Mouse (Mus musculus) small intestine, adult 2 months (tissue): ENCODE results near the gene Pde4d. TPM values are rescaled to one million over a fixed set of nuclear protein-coding genes. Genes with fewer than 3 reads are reported as not detected.

Experiments
- H3K27ac ChIP-seq: fragments of 200-500 bp; 2 replicates; pipeline ENCODE4 v1.5.1; 2012; ENCODE audit warnings: low read depth, low read length, control low read depth, inconsistent platforms; ENCODE audit not compliant: insufficient read depth
- H3K27me3 ChIP-seq: fragments of 200-500 bp; 2 replicates; pipeline ENCODE4 v1.6.1; 2012; ENCODE audit warnings: mild to moderate bottlenecking, moderate library complexity, low read length, inconsistent platforms; ENCODE audit not compliant: control insufficient read depth, insufficient read depth
- H3K36me3 ChIP-seq: fragments of 200-500 bp; 2 replicates; pipeline ENCODE4 v1.6.1; 2012; ENCODE audit warnings: mild to moderate bottlenecking, low read length, control low read depth, inconsistent platforms; ENCODE audit not compliant: control insufficient read depth, insufficient read depth
- H3K4me1 ChIP-seq: fragments of 200-500 bp; 2 replicates; pipeline ENCODE4 v1.6.1; 2012; ENCODE audit warnings: low read length, inconsistent platforms, mixed read lengths; ENCODE audit not compliant: control insufficient read depth, insufficient read depth, insufficient read length
- H3K4me3 ChIP-seq: fragments of 200-500 bp; 2 replicates; pipeline ENCODE4 v1.5.1; 2012; ENCODE audit warnings: low read depth, mild to moderate bottlenecking, control low read depth, inconsistent platforms, low read length, moderate library complexity
- CTCF ChIP-seq: fragments of 200-500 bp; IDR thresholded peaks from 2 replicates; pipeline ENCODE4 v1.5.1; 2012; ENCODE audit warnings: low read depth, mild to moderate bottlenecking, control low read depth, inconsistent platforms, low read length, moderate library complexity, mixed read lengths; ENCODE audit not compliant: insufficient replicate concordance, insufficient read length; ENCODE audit errors: extremely low read depth
- POLR2A ChIP-seq: fragments of 200-500 bp; IDR thresholded peaks from 2 replicates; pipeline ENCODE4 v1.6.1; 2012; ENCODE audit warnings: low read depth, mild to moderate bottlenecking, control low read depth, inconsistent platforms, low read length, moderate library complexity
- WGBS: fragments of 180-500 bp; shearing (Covaris S2); methylation state at CpG from one replicate; pipeline ENCODE4 v1.1.7; 2018; 5-methylcytosine and 5-hydroxymethylcytosine counted together
- polyA plus RNA-seq: library from polyadenylated mRNA; depleted of rRNA; stranded (reverse); fragments of >200 nt; gene quantifications from 2 replicates; pipeline ENCODE4 v1.2.3, GENCODE M21; 2012

Gene Pde4d
- polyA plus RNA-seq, 1 experiment: 8.4 TPM

DNA sequence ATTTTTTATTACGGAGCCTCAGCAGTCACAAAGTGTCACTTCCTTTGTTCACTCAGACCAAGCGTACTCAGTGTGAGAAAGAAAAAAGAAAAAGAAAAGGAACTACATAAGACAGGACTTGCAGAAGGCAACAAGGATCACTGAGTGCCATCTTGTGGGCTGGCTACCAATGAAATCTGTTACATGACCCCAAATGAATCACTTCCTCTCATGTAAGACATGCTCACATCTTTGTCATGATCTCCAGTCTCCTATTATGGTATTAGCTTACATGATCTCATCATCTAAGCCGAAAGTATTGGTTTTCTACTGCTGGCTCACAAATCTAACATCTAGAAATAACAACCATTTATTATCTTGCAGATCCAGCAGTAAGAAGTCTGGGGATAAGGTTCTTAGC, 709.0 kb downstream of the Pde4d start:
- WGBS: 70% methylated on average over 3 of the region's 3 CpGs
- no peaks in the 10 kb centered on the region for H3K36me3 ChIP-seq
- H3K27ac ChIP-seq: no peak overlapping the region
- no peak for TF ChIP-seq CTCF
- no peak for TF ChIP-seq POLR2A
- no peak overlapping the region for H3K4me3 ChIP-seq
- no peaks in the 10 kb centered on the region for H3K4me1 ChIP-seq
- H3K27me3 ChIP-seq: no peaks in the 10 kb centered on the region

DNA sequence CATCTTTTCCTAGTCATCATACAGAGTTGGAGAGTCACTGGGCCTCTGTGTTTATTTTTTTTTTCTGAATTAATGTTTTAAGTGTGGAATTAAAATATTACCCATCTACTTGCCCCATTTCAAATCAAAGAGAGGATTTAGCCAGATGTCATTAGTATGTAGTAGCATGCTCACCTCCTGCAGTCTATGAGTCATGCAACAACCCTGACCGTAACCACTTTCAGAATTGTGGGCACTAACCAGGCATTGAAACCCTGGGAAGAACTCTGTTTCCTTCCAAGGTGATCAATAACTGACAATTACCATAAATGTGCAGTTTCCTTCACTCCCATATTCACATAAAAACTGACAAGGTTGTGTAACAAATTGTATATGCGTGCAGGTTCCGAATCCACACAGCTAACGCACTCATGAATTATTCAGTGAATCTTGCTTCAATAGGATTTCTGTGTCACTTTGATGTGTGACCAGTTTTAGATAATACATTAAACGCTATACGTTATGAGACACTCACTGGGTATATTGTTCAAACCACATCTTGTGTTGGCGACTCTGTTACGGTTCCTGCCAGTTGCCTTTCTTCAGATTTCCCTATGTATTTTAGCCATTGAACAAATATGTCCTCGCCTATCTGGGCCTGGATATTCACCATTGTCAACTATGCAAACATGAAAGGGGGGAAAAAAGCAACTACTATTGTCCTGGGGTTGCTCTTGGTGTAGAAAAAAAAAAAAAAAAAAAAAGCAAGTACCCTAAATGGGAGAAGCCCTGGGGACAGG, 719.0 kb downstream of the Pde4d start:
- Histone ChIP-seq H3K4me1 (no peaks in the 10 kb centered on the region), H3K27ac (no peak overlapping the region)
- WGBS: 81% methylated on average over 9 of the region's 9 CpGs

DNA sequence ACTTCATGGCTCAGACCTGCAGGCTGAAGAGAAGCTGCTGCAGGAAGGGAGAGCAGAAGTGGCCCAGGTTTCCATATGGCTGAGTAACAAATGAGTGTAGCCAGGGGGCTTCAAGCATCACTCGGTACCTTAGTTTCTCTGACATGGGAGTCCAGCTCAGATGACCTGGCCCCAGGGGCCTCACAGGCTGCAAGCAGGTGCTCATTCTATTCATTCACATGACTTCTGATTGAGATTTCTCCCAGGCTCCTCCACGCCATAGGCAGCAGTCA, 719.5 kb downstream of the Pde4d start:
- WGBS: 78% methylated on average over 2 of the region's 2 CpGs
- Histone ChIP-seq H3K4me1 (no peaks in the 10 kb centered on the region), H3K27ac (no peak overlapping the region), H3K4me3 (no peak overlapping the region), H3K27me3 (no peaks in the 10 kb centered on the region), H3K36me3 (no peaks in the 10 kb centered on the region)
- no peak for TF ChIP-seq CTCF
- TF ChIP-seq POLR2A: no peak

More for the DNA sequence above, 719.0 kb downstream of the Pde4d start:
- no peak for TF ChIP-seq CTCF
- no peak for TF ChIP-seq POLR2A
- Histone ChIP-seq H3K27me3 (no peaks in the 10 kb centered on the region), H3K4me3 (no peak overlapping the region), H3K36me3 (no peaks in the 10 kb centered on the region)

DNA sequence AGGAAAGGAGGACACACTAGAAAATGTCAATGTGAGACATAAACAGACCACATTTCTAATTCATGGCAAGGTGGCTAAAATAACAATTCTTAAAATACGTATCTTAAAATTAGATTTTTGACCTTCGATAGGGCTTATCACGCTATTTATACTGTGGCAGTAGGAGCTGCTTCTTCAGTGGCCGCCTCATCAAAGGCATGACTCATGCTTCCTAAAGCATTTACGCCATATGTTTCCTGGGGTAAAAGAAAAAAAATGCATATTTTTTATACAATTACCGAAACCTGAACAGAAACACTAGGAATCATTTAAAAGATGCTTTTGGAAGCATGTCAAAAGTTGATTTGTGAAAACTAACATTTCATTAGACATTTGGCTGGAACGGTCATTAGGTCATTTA, 721.9 kb downstream of the Pde4d start:
- Histone ChIP-seq H3K36me3 (no peaks in the 10 kb centered on the region), H3K4me3 (no peak overlapping the region), H3K27me3 (no peaks in the 10 kb centered on the region), H3K4me1 (no peaks in the 10 kb centered on the region), H3K27ac (no peak overlapping the region)
- 65% methylated on average over 7 of the region's 7 CpGs for WGBS
- no peak for TF ChIP-seq POLR2A
- no peak for TF ChIP-seq CTCF

DNA sequence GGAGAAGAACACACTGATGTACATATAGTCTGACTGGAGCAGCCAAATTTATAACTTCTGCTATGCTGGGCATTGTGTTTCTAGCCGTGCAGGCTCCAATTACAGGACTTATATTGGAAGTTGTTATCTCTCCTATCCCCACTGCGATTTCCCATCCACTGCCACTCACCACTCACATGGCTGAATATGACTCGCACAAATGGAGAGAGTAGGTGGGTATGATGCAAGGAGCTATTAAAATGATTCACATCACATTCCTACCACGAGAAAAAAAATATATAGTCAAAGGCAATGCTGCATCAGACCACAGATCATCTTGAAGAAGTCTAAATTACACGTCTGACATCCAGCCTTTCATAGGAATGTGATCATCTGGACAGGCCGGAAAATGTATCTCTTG, 725.5 kb downstream of the Pde4d start:
- H3K27me3 ChIP-seq: no peaks in the 10 kb centered on the region
- TF ChIP-seq POLR2A (no peak), CTCF (no peak)
- no peaks in the 10 kb centered on the region for H3K36me3 ChIP-seq
- WGBS: 69% methylated on average over 6 of the region's 6 CpGs
- no peak overlapping the region for H3K27ac ChIP-seq
- H3K4me1 ChIP-seq: no peaks in the 10 kb centered on the region
- H3K4me3 ChIP-seq: no peak overlapping the region

DNA sequence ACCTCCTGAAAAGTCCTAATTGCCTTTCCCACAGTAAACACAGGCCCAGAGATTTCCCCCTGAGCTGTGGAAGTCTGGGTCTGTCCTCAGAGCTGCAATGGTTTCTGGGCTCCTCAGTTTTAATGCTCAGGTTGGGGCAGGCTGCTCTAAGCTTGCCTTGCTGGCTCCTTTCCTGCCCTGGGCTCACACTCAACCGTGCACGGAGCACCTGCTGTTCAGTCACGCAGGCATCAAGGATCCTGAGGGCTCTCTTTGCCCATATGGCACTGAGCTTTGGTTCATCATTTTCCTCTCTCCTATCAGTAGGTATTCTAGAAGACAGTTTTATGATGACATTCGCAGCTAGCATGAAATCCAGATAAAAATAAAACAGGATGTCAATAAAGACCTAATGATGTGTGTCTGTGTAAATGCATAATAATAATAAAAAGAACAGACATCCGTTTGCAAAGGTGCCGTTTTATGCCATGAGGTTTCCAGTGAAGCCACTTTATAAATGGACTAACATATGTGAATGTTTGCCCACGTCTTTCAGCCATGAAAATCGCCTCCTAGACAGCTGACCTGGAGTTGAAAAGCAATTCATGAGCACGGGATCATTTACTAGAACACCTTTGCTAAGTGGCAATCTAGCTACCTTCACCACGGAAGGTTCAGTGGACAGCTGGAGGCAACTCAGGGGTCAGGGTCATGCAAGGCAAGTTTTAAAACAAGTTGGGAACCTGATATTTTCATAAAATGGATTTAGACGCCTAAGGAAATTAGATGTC, 726.3 kb downstream of the Pde4d start:
- TF ChIP-seq CTCF (no peak), POLR2A (no peak)
- WGBS: 64% methylated on average over 11 of the region's 11 CpGs
- no peak overlapping the region for H3K4me3 ChIP-seq

DNA sequence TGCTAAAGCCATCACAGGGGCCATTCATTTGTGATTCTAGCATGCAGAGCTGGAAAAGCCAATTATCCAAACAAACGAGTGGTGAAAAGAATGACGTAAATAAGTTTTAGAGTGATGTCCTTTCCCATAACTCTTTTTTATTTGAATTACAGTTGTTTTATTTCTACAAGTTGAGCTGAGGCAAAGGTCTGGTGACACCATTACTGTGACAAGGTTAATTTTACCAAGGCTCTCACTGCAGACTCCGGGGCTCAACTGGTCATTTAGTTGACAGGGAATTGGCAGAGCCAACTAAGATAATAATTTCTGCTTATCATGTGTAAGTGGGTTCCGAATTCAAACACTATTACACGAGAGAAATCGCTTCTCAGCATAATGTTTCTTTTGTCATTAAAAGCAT, 731.6 kb downstream of the Pde4d start:
- TF ChIP-seq CTCF: no peak
- no peak overlapping the region for H3K27ac ChIP-seq
- no peaks in the 10 kb centered on the region for H3K27me3 ChIP-seq
- 81% methylated on average over 6 of the region's 6 CpGs for WGBS
- no peak overlapping the region for H3K4me3 ChIP-seq
- H3K4me1 ChIP-seq: no peaks in the 10 kb centered on the region
- H3K36me3 ChIP-seq: no peaks in the 10 kb centered on the region

More for the DNA sequence above, 726.3 kb downstream of the Pde4d start:
- Histone ChIP-seq H3K4me1 (no peaks in the 10 kb centered on the region), H3K27me3 (no peaks in the 10 kb centered on the region), H3K36me3 (no peaks in the 10 kb centered on the region), H3K27ac (no peak overlapping the region)
